Comparison of ENCODE assay signal across 17 mouse cellular contexts in the genomic region with DNA sequence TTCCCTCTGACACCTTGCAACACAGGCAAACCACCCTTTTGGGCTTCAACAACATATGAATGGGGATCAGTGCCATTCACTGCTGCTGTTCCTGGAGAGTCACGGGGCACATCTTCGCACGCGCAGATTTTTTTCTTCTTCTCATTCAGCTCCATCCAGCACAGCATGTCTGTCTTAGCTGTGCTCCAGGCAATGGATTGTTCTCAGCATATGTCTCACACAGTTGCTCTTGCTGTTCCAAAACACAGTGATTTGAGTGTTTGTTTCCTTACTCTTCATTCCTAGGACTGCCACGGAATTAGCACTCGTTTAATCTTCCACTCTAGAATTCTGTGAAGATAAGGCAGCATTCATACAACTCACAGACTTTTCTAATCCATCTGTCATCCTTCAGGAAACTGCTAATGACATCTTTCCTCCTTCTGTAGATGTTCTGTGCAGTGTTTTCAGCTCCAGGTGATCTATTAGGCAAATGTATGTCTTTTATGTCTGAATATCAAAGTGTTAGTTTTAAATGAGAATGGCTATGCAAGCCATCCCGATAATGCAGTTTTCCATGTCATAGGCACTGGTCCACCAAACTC.
DNase-seq lines count a peak whose midpoint lies in the region; ATAC-seq lines count a peak whose summit lies in the region.
"Had no signal": no experiment of that assay in that cellular context is flagged by ENCODE, and none has a peak within 500 bp of the region (broad histone marks: within the 10 kb centered on the region; RNA-seq: fewer than 3 reads in every experiment).

No protein-coding gene starts in this region.

- peak; percentile 59; the same call in 1 of the 2 replicates for ATAC-seq in hindbrain, embryonic 16.5 days
- ATAC-seq in hindbrain, embryonic 14.5 days (ENCODE audit: low FRiP score), result no peak
- peak; percentile 87 for ATAC-seq in forebrain, embryonic 16.5 days
- ATAC-seq: lung, postnatal 0 days had no signal

- H3K27me3 ChIP-seq in hindbrain, embryonic 16.5 days (replicated peaks; ENCODE audit: control insufficient read depth, insufficient read depth, low read length), result no peaks in the 10 kb centered on the region
- no peaks in the 10 kb centered on the region for H3K27me3 ChIP-seq in hindbrain, embryonic 14.5 days (ENCODE audit: control insufficient read depth, insufficient read depth, low read length)
- H3K27me3 ChIP-seq in forebrain, embryonic 16.5 days (replicated peaks; ENCODE audit: control insufficient read depth, insufficient read depth, low read length), result no peaks in the 10 kb centered on the region
- H3K27me3 ChIP-seq: heart, embryonic 15.5 days; limb, embryonic 12.5 days; megakaryocyte, embryonic 14.5 days had no signal

- H3K4me2 ChIP-seq in hindbrain, embryonic 16.5 days (ENCODE audit: low read length), result no peak overlapping the region
- H3K4me2 ChIP-seq in hindbrain, embryonic 14.5 days (replicated peaks), result no peak overlapping the region
- no peak overlapping the region for H3K4me2 ChIP-seq in forebrain, embryonic 16.5 days (ENCODE audit: low read length)
- H3K4me2 ChIP-seq: heart, embryonic 15.5 days; limb, embryonic 12.5 days had no signal

- WGBS in hindbrain, embryonic 16.5 days, result 71% methylated on average over 7 of the region's 7 CpGs
- 64% methylated on average over 7 of the region's 7 CpGs for WGBS in hindbrain, embryonic 14.5 days
- 31% methylated on average over 7 of the region's 7 CpGs for WGBS in forebrain, embryonic 16.5 days

- no peak overlapping the region for H3K4me3 ChIP-seq in hindbrain, embryonic 16.5 days (ENCODE audit: low read length)
- no peak overlapping the region for H3K4me3 ChIP-seq in hindbrain, embryonic 14.5 days (replicated peaks; ENCODE audit: low read length)
- H3K4me3 ChIP-seq in forebrain, embryonic 16.5 days (replicated peaks; ENCODE audit: low read length), result no peak overlapping the region
- H3K4me3 ChIP-seq: heart, embryonic 15.5 days; limb, embryonic 12.5 days; megakaryocyte, embryonic 14.5 days had no signal

- no peaks in the 10 kb centered on the region for H3K36me3 ChIP-seq in hindbrain, embryonic 16.5 days (ENCODE audit: control insufficient read depth, insufficient read depth, low read length)
- no peaks in the 10 kb centered on the region for H3K36me3 ChIP-seq in hindbrain, embryonic 14.5 days (replicated peaks; ENCODE audit: control insufficient read depth, insufficient read depth)
- no peaks in the 10 kb centered on the region for H3K36me3 ChIP-seq in forebrain, embryonic 16.5 days (ENCODE audit: control insufficient read depth, insufficient read depth)
- H3K36me3 ChIP-seq: heart, embryonic 15.5 days; limb, embryonic 12.5 days had no signal

- H3K27ac ChIP-seq in hindbrain, embryonic 16.5 days (ENCODE audit: low read depth, low read length), result no peak overlapping the region
- no peak overlapping the region for H3K27ac ChIP-seq in hindbrain, embryonic 14.5 days
- H3K27ac ChIP-seq in forebrain, embryonic 16.5 days (ENCODE audit: low read length), result peak overlapping the region; percentile 51
- H3K27ac ChIP-seq: heart, embryonic 15.5 days; limb, embryonic 12.5 days; liver, embryonic 14.5 days had no signal

- peaks cover 2% of the 10 kb centered on the region; the same call in 1 of the 2 replicates for H3K9me3 ChIP-seq in hindbrain, embryonic 16.5 days (ENCODE audit: control insufficient read depth, low read length)
- H3K9me3 ChIP-seq in hindbrain, embryonic 14.5 days (ENCODE audit: control insufficient read depth, low read length), result no peaks in the 10 kb centered on the region
- no peaks in the 10 kb centered on the region for H3K9me3 ChIP-seq in forebrain, embryonic 16.5 days (ENCODE audit: control insufficient read depth, low read length)
- H3K9me3 ChIP-seq: heart, embryonic 15.5 days; limb, embryonic 12.5 days had no signal

- no peak overlapping the region for H3K9ac ChIP-seq in hindbrain, embryonic 16.5 days (ENCODE audit: low read depth, low read length)
- no peak overlapping the region for H3K9ac ChIP-seq in hindbrain, embryonic 14.5 days
- H3K9ac ChIP-seq in forebrain, embryonic 16.5 days (replicated peaks; ENCODE audit: low read depth, low read length), result no peak overlapping the region
- H3K9ac ChIP-seq: heart, embryonic 15.5 days; limb, embryonic 12.5 days; liver, embryonic 14.5 days had no signal

- H3K4me1 ChIP-seq in hindbrain, embryonic 16.5 days (ENCODE audit: control insufficient read depth, insufficient read depth, low read depth, low read length), result peaks cover 3% of the 10 kb centered on the region; the same call in 1 of the 2 replicates
- H3K4me1 ChIP-seq in hindbrain, embryonic 14.5 days (replicated peaks; ENCODE audit: control insufficient read depth, insufficient read depth, low read length), result no peaks in the 10 kb centered on the region
- peaks cover 10% of the 10 kb centered on the region; the same call in 1 of the 2 replicates for H3K4me1 ChIP-seq in forebrain, embryonic 16.5 days (replicated peaks; ENCODE audit: control insufficient read depth, insufficient read depth, low read length)
- H3K4me1 ChIP-seq: heart, embryonic 15.5 days; limb, embryonic 12.5 days; megakaryocyte, embryonic 14.5 days had no signal

- intact Hi-C loops in heart, postnatal 36 days (cut with DNase I), result no loop called here

- no peak for DNase-seq in hindbrain, embryonic 14.5 days (ENCODE audit: low spot score)
- peak; percentile 1 for DNase-seq in retina, postnatal 1 day
- no peak for DNase-seq in retina, embryonic 14.5 days (ENCODE audit: low spot score)
- DNase-seq in layer of hippocampus, postnatal 14 days (ENCODE audit: low spot score in 2 of 2), result peak; percentile 43 to 61
- DNase-seq in kidney, postnatal 36 days, result no peak
- no peak for DNase-seq in heart, postnatal 36 days
- DNase-seq: cerebellum, adult 18-20 months; embryo, embryonic 11 days; kidney, adult 2 months; kidney, postnatal 25 days had no signal

Comparison
In these comparisons a context has a peak if more than half of its experiments do, and no peak if none do; other contexts are left out.
1. DNase-seq: peak in retina, postnatal 1 day (single experiment) and layer of hippocampus, postnatal 14 days (2 of 2); none in hindbrain, embryonic 14.5 days (single experiment), retina, embryonic 14.5 days (single experiment), kidney, postnatal 36 days (0 of 2) and heart, postnatal 36 days (0 of 2).